Mouse (Mus musculus) neural tube, embryonic 14.5 days (tissue): ENCODE results near the gene Nat8f2. TPM values are rescaled to one million over a fixed set of nuclear protein-coding genes. Genes with fewer than 3 reads are reported as not detected.
"Not testable (repeated sequence)": the region's sequence is repeated elsewhere in the genome, so short reads cannot be mapped to it uniquely, and the experiment has no call there.

Experiments used
- ATAC-seq: fragments of 200-750 bp; cut with Nextera tagmentation; 2 replicates; pipeline ENCODE4 v1.8.0; 2017; ENCODE audit warnings: low read depth, mild to moderate bottlenecking, moderate TSS enrichment, moderate library complexity
- H3K27ac ChIP-seq: fragments of 300-500 bp; sonication (generic); 2 replicates; pipeline ENCODE4 v1.5.1; 2014; ENCODE audit warnings: low read depth, mild to moderate bottlenecking, control low read depth, low read length, moderate library complexity, mixed read lengths
- H3K27me3 ChIP-seq: fragments of 300-500 bp; sonication (generic); 2 replicates; pipeline ENCODE4 v1.6.1; 2014; ENCODE audit warnings: low read length; ENCODE audit not compliant: control insufficient read depth, insufficient read depth
- H3K36me3 ChIP-seq: fragments of 300-500 bp; sonication (generic); 2 replicates; pipeline ENCODE4 v1.6.1; 2014; ENCODE audit warnings: low read length, mixed read lengths; ENCODE audit not compliant: control insufficient read depth, insufficient read depth
- H3K4me1 ChIP-seq: fragments of 300-500 bp; sonication (generic); 2 replicates; pipeline ENCODE4 v1.6.1; 2014; ENCODE audit warnings: low read length; ENCODE audit not compliant: control insufficient read depth, insufficient read depth
- H3K4me2 ChIP-seq: fragments of 300-500 bp; sonication (generic); 2 replicates; pipeline ENCODE4 v1.6.1; 2014; ENCODE audit warnings: mild to moderate bottlenecking, low read depth, low read length, control low read depth
- H3K4me3 ChIP-seq: fragments of 300-500 bp; sonication (generic); 2 replicates; pipeline ENCODE4 v1.5.1; 2014; ENCODE audit warnings: low read depth, low read length, control low read depth, mixed read lengths
- H3K9ac ChIP-seq: fragments of 300-500 bp; sonication (generic); replicated peaks from 2 replicates; pipeline ENCODE4 v1.6.1; 2014; ENCODE audit warnings: low read depth, mild to moderate bottlenecking, control low read depth, low read length, mixed read lengths
- H3K9me3 ChIP-seq: fragments of 300-500 bp; sonication (generic); 2 replicates; pipeline ENCODE4 v1.6.1; 2016; ENCODE audit warnings: low read length; ENCODE audit not compliant: control insufficient read depth
- WGBS: fragments of 180-500 bp; shearing (Covaris S2); extraction: QIAGEN DNeasy Blood & Tissue Kit; methylation state at CpG from one replicate; pipeline ENCODE4 v1.1.7; 2014; 5-methylcytosine and 5-hydroxymethylcytosine counted together
- polyA plus RNA-seq: library from polyadenylated mRNA; unstranded; fragments of >200 nt; fragmentation: Nextera tagmentation; extraction: Ambion mirVana; gene quantifications from 2 replicates; pipeline ENCODE4 v1.2.1, GENCODE M21; 2014

Nat8f2 gene
- polyA plus RNA-seq, 1 experiment from 2014 or later = not detected

DNA sequence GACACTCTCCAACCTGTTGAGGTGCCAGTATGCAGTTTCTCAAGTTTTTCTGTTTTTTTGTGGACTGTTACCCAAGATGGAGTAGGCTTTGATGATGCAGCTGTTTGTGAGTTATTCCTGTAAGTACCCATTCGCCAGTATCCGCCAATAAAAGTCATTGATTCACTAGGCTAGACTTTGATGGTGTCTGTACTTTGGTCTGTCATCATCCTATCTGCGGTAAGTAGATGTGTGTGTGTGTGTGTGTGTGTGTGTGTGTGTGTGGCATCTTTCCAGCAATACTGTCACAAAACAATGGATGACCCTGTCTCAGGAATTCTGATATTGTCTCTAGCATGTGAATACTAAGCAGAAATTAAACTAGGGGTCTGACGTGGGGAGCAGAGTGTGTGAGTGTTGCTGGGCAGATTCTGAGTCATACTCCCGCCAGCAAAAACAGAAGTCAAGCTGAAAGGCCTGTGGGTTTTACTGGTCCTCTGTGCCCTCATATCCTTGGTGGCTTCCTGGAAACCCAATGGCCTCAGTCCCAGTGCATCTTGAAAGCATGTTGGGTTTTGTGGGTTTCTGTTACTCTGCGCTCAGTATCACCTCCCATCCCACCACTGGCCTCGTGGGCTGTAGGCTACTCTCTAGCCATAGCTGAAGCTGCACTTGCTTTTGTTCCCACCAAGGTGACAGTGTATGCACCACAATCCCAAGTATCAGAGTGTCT lies 17.7 kb downstream of the Nat8f2 start:
- ATAC-seq = no peak
- no peak overlapping the region for H3K9ac ChIP-seq
- WGBS = 93% methylated on average over 7 of the region's 7 CpGs

DNA sequence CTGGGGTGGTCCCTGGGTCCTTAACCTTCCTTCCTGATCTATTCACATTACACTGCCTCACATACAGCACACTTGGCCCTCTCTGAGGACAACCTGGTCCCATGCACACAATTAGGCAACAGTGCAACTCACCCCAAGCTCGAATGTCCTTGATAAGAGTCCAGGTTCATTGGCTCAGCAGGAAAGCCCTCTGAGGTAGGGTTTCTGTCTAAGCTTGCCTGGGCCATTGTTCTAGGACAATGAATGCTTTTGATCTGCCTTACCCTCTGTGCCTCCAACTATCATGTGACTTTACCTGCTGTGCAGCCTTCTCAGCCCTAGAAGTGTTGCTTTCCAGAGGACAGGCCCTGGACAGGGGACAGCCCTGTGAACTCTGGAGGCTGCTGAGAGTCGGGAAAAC lies 19.7 kb downstream of the Nat8f2 start:
- no peaks in the 10 kb centered on the region for H3K4me1 ChIP-seq

More for the DNA sequence above, 17.7 kb downstream of the Nat8f2 start:
- Histone ChIP-seq H3K4me3 (no peak overlapping the region), H3K4me2 (no peak overlapping the region), H3K27ac (no peak overlapping the region), H3K9me3 (no peaks in the 10 kb centered on the region), H3K27me3 (no peaks in the 10 kb centered on the region), H3K4me1 (no peaks in the 10 kb centered on the region), H3K36me3 (no peaks in the 10 kb centered on the region)

DNA sequence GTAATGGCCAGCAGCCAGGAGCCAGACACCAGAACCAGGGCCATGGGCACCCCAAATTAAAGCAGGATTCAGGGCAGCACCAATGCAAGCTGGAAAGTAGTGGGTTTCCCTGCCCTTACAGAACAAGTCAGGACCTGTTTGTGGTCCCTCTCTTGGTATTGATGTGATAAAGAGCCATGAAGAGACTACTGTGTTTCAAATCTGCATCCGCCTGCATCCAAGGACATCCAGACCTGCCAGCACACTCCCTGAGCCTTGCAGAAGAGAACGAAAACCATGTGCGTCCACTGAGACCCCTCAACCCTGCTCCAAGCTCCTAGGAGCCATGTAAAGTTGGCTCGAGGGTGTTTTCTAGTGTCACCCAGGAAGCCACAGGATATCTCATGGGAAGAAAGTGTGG lies 20.8 kb downstream of the Nat8f2 start:
- ATAC-seq = no peak
- H3K4me2 ChIP-seq = no peak overlapping the region
- H3K4me1 ChIP-seq = no peaks in the 10 kb centered on the region
- H3K4me3 ChIP-seq = no peak overlapping the region
- H3K27ac ChIP-seq = no peak overlapping the region
- no peaks in the 10 kb centered on the region for H3K36me3 ChIP-seq
- H3K9ac ChIP-seq = no peak overlapping the region
- 88% methylated on average over 4 of the region's 4 CpGs for WGBS
- H3K9me3 ChIP-seq = no peaks in the 10 kb centered on the region
- no peaks in the 10 kb centered on the region for H3K27me3 ChIP-seq

More for the DNA sequence above, 19.7 kb downstream of the Nat8f2 start:
- Histone ChIP-seq H3K4me2 (no peak overlapping the region), H3K27ac (no peak overlapping the region), H3K36me3 (no peaks in the 10 kb centered on the region), H3K9ac (no peak overlapping the region), H3K27me3 (no peaks in the 10 kb centered on the region), H3K9me3 (no peaks in the 10 kb centered on the region), H3K4me3 (no peak overlapping the region)
- ATAC-seq = no peak
- WGBS = 27% methylated on average over 2 of the region's 2 CpGs

DNA sequence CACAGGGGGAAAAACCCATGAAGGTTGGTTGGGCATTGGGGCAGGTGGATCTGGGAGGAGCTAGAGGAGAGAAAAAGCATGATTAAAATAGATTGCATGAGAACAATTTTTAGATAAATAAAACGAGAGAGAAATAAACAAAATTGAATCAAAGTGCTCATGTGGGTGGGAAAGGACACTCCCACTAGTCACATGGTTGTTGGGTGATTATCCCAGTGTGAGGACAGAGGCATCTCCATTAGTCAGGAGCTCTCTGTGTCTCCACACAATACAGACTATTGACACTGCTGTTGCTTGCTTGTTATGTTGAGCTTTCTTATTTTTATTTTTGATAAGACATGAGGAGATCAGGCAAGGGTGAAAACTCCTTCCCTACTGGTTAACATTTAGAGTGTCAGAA lies 22.0 kb downstream of the Nat8f2 start:
- no peak for ATAC-seq
- H3K4me3 ChIP-seq = no peak overlapping the region
- WGBS = 59% methylated on average over 1 of the region's 1 CpGs

DNA sequence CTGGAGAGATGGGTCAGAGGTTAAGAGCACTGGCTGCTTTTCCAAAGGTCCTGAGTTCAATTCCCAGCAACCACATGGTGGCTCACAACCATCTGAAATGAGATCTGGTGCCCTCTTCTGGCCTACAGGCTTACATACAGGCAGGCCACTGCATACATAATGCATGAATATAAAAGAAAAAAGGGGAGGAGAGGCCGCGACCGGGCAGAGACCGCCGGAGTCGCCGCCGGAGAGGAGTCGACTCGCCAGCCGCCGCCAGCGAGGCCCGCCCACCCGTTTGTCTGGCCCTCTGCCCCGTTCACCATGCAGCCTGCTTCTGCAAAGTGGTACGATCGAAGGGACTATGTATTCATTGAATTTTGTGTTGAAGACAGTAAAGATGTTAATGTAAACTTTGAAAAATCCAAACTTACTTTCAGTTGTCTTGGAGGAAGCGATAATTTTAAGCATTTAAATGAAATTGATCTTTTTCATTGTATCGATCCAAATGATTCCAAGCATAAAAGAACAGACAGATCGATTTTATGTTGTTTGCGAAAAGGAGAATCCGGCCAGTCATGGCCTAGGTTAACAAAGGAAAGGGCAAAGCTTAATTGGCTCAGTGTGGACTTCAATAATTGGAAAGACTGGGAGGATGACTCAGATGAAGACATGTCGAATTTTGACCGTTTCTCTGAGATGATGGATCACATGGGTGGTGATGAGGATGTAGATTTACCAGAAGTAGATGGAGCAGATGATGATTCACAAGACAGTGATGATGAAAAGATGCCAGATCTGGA lies 25.1 kb downstream of the Nat8f2 start:
- H3K27me3 ChIP-seq, H3K4me1 ChIP-seq, H3K9ac ChIP-seq, H3K9me3 ChIP-seq, ATAC-seq, H3K27ac ChIP-seq, H3K36me3 ChIP-seq, H3K4me2 ChIP-seq, H3K4me3 ChIP-seq: not testable (repeated sequence)
- 64% methylated on average over 25 of the region's 25 CpGs for WGBS

More for the DNA sequence above, 22.0 kb downstream of the Nat8f2 start:
- Histone ChIP-seq H3K36me3 (no peaks in the 10 kb centered on the region), H3K9me3 (no peaks in the 10 kb centered on the region), H3K4me2 (no peak overlapping the region), H3K4me1 (no peaks in the 10 kb centered on the region), H3K27ac (no peak overlapping the region), H3K9ac (no peak overlapping the region), H3K27me3 (no peaks in the 10 kb centered on the region)

DNA sequence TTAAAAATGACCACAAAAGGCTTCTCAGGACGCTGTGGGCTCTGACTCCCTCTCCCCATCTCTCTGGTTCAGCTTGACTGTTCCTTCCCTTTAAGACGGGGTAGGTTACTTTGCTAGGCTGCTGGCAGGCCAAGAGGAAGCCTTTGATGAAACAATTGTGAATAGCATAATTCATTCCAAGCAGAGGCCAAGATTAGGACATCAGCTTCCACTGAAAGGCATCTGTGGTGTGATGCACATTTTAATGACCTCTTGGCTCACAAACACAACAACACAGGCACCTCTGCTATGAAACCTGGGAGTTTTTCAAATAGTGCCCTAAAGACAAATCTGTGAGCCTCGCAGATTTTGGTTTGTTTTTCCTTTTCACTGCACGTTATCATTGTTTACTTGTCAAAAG lies 29.0 kb downstream of the Nat8f2 start:
- Histone ChIP-seq H3K4me2 (no peak overlapping the region), H3K27ac (no peak overlapping the region), H3K36me3 (no peaks in the 10 kb centered on the region), H3K9me3 (no peaks in the 10 kb centered on the region), H3K27me3 (no peaks in the 10 kb centered on the region), H3K4me1 (no peaks in the 10 kb centered on the region), H3K4me3 (no peak overlapping the region), H3K9ac (no peak overlapping the region)
- WGBS = 53% methylated on average over 4 of the region's 4 CpGs
- ATAC-seq = no peak

DNA sequence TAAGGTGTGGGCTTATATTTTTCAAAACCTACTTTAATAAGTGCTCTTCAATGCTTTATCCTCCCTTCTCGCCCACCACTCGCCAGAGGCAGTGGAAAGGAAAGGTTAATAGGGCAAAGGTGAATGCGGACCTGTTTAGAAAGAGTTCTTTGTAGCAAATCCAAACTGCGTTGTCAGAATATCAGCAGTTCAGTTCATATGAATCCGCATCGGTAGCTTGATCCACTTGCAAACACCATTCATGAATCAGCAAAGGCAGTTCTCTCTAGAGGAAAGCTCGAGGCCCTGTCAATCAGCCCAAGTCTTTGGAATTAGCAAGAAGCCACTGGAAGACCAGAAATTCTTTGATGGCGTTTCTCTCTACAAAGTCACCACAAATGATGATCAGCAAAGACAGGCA lies 30.3 kb downstream of the Nat8f2 start:
- H3K9me3 ChIP-seq = no peaks in the 10 kb centered on the region
- H3K27me3 ChIP-seq = no peaks in the 10 kb centered on the region
- WGBS = 69% methylated on average over 8 of the region's 8 CpGs
- H3K4me1 ChIP-seq = no peaks in the 10 kb centered on the region
- no peak overlapping the region for H3K9ac ChIP-seq
- H3K27ac ChIP-seq = no peak overlapping the region
- H3K4me3 ChIP-seq = no peak overlapping the region
- no peak overlapping the region for H3K4me2 ChIP-seq
- no peaks in the 10 kb centered on the region for H3K36me3 ChIP-seq
- no peak for ATAC-seq

DNA sequence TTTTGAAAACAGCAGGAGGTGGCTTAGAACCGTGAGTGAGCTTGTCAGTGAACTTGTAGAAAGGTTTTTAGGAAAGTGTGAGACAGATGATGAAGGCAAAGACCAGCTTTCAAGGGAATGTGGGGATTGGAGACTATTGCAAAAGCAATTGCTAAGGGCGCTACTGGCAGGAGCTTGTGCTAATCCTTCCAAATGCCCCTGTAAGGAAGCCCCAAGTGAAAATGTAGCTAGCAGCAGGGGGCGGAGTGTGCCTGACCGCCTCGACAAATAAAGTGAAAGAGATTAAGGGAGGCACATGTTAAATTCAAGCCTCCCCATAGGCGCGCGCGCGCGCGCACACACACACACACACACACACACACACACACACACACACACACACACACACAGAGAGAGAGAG lies 31.7 kb downstream of the Nat8f2 start:
- H3K9ac ChIP-seq, H3K4me2 ChIP-seq, H3K4me3 ChIP-seq, H3K36me3 ChIP-seq, H3K9me3 ChIP-seq, H3K4me1 ChIP-seq, ATAC-seq, H3K27ac ChIP-seq, H3K27me3 ChIP-seq: not testable (repeated sequence)
- 14% methylated on average over 5 of the region's 12 CpGs for WGBS

DNA sequence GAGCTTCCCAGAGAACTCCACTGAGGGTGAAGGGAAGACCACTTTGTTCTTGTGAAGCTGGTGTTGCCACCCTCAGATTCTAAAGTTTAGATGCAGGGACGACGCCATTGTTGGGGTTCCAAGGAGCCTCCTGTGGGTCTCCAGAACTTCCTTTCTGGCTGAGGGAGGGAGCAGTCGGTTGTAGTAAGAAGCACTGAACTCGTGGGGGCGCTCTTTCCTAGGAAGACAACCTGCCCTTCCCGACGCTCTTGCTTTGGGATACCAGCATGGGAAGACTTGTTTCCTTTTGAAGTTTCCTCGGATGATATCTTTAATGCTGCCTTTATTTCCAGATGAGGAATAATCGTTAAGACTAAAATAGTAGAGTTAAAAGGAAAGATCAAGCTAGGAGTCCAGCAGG lies 32.1 kb downstream of the Nat8f2 start:
- H3K4me3 ChIP-seq, H3K27me3 ChIP-seq, H3K4me2 ChIP-seq, H3K27ac ChIP-seq, H3K4me1 ChIP-seq, H3K9me3 ChIP-seq, ATAC-seq, H3K9ac ChIP-seq, H3K36me3 ChIP-seq: not testable (repeated sequence)
- 27% methylated on average over 8 of the region's 9 CpGs for WGBS
